Mouse (Mus musculus) retina, adult 2 months (tissue): ENCODE measurements around the gene Ttll2.
"Not testable (repeated sequence)": the region's sequence is repeated elsewhere in the genome, so short reads cannot be mapped to it uniquely, and the experiment has no call there.

Experiments used
- DNase-seq: peaks from one replicate; pipeline ENCODE4 v3.0.0-alpha.2; 2012; ENCODE audit warnings: low read depth, low spot score

Ttll2 gene

DNA sequence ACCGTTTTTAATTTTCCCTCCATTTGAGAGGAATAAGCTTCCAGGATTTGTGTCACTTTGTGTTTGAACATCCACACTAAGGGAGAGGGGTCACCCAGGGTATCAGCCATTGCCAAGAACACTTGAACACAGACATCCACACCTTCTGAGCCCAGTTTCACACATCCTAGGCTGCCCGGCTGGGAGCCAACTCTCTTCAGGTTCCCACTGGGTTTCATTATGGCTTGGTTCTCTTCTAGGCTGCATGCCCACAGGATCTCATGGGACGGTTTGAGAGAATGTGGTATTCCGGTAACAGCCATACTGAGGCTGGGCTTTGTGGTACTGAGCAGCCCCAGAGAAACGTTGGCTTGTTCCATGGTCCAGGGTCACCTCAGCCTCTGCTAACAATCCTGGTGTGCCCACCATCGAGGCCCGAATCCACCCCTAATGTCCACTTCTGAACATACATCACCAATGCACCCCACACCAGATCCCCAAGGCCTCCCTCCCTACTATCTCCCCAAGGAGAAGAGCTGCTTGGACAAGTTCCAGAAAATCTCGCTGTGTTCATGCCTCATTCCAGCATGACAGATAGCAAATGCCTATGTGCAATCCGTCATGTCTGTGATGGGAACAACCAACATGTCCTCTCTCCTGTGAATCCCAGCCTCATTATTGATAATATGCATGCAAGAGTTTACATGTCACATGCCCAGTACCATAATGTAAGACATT is 8.4 kb upstream of the Ttll2 start:
- DNase-seq, result not testable (repeated sequence)

DNA sequence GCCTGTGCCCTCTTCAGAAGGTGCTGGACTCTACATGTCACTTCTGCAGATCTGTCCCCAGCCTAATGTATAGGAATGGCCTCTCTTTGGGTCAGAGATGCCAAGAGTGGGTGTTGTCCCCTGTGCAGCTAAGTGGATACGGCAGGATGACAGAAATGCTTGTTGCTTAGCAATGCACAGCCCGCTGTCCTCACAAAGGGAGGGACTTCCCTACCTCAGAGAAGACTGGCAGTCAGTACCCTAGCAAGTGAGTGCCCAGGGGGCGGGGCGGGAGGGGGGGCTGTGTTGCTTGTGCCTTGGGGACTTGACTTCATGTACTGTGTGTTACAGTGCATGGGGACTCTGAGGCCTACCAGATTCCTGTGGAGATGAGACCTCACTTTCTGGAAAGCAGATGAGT is 7.3 kb upstream of the Ttll2 start:
- not testable (repeated sequence) for DNase-seq

DNA sequence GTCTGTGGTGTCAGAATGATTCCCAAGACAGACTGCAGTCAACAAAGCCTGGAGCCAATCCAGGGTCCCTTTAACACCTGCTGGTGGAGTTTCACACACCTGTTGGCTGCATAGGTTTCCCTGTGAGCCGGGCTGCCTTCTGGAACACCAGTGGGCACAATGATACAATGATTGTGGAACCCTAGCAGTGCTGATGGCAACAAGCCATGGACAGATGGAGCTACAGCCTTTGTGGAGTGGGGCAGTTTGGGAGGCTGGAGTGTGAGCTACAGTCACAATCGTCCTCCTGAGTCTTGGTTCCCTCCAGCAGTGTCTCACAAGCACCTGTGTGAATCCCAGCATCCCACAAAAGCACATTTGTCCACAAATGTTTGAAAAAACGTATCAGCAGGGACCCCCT is 3.7 kb downstream of the Ttll2 start:
- not testable (repeated sequence) for DNase-seq

DNA sequence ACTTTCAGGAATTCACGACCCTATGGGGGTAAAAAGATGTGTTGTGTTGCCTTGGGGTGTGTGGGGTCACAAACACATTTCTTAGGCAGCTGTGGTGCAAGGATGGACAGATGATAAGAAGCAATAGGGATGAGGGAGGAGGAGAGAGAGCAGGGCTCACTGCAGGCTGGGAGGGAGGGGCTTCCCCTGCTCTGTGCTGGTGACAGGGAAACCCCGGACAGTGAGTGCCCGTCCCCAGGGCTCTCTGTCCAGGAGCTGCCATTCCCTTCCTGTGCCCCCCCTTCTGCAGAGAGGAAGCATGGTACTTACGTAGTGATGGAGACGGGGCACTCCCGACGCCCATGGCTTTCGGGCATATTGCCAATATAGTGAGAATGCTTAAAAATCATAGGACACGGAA is 15.1 kb downstream of the Ttll2 start:
- DNase-seq, result not testable (repeated sequence)

DNA sequence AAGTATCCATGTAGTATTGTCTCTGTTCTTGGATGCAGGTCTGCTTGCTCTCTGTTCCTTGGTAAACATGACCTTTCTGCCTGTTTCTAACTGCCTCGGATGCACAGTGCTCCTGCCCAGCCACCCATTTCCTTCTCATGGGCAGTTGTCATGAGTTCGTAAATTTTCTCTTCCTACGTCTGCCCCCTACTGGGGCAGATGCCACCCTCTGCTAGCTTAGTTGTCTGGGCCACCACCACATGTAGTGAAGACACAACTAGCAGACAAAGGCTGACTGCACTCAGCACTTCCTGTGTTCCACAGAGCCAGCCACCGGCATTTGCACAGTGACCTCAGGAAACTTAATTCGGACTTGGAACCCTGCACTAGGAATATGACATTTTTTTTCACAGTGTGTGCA is 19.8 kb downstream of the Ttll2 start:
- DNase-seq, result not testable (repeated sequence)

DNA sequence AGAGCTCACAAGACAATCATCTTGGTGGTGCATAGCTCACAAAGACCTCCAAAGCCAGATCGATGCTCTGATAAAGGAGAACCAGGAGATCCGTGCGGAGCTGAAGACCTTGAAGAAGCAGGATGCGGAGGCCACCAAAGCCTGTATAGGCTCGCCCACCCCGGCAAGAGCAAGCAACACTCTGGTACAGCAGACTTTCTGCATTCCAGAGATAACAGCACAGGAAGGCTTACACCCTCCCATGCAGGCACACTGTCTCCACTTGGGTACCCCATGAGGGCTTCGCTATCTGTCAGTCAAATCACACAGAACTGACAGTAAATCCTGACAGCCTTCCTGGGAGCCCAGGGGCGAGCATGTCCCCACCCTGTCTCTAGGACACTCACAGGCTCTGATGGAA is 26.1 kb downstream of the Ttll2 start:
- not testable (repeated sequence) for DNase-seq

DNA sequence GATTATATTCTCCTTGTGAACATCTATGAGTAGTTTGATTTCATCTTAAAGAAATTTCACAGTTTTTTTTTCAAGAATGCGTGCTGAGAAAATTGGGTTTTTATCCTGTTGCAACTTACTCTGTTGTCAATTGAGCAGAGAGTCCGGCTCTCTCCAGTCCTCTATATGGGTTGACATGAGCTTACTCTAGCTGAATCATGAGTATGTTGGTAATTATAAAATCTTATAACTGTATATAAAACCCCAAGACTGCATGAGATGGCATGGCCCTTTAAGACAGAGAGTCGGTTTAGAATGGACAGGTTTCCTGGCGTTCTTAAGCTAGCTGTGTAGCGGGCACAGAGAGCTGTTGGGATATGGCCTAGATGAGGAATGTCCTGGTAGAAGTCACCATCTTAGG is 28.1 kb downstream of the Ttll2 start, which contains the start of gene Tcp10a:
Gene Tcp10a, plus strand, starts transcription at position 301 of the 400 bp plus-strand sequence.
- DNase-seq, result not testable (repeated sequence)

DNA sequence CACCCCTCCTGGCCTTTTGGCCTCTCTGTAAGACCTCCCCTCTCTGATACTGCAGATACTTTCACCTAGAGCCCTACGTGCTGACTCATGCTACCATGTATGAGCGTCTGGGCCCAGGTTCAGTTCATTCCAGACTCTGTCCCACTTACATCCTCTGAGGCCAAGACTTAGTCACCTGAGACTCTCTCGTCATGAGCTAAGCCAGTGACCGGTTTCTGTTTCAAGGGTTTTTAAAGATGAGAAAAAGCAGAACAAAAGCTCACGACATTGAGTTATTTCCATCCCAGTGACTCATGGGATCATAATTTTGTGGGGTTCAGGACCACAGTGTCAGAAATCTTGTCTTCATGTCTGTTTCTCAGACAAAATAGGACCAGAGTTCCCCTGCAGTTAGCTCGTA is 32.7 kb downstream of the Ttll2 start:
- DNase-seq, result not testable (repeated sequence)

DNA sequence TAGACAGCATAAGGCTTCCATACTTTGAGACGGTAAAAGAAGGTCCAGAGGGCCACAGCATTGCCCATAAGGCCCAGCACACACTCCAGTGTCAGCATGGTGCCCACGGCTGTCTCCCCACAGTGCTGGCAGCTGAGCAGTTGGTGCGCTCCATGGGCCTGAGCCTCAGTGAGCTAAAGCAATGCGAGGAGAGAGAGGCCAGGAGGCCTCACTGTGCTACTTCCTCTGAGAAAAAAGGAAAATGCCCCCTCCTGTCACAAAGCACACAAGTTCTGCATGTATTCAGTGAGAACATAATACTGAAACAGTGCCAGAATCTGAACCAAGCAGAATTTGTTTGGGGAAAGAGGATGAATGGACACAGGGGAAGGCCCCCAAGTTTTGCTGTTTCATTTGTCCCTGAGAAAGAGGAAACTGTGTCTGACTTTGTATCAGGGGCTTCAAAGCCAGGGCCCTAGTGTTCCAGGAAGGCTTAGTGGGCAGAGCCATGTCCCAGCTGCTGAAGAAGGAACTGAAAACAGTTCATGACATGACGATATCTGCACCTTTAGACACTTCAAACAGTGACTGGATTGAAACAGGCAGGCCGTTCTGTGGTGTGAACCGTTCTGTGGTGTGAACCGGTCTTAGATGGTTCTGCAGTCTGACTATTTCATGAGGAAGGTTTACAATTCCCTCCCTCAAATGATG is 36.7 kb downstream of the Ttll2 start:
- DNase-seq, result not testable (repeated sequence)

DNA sequence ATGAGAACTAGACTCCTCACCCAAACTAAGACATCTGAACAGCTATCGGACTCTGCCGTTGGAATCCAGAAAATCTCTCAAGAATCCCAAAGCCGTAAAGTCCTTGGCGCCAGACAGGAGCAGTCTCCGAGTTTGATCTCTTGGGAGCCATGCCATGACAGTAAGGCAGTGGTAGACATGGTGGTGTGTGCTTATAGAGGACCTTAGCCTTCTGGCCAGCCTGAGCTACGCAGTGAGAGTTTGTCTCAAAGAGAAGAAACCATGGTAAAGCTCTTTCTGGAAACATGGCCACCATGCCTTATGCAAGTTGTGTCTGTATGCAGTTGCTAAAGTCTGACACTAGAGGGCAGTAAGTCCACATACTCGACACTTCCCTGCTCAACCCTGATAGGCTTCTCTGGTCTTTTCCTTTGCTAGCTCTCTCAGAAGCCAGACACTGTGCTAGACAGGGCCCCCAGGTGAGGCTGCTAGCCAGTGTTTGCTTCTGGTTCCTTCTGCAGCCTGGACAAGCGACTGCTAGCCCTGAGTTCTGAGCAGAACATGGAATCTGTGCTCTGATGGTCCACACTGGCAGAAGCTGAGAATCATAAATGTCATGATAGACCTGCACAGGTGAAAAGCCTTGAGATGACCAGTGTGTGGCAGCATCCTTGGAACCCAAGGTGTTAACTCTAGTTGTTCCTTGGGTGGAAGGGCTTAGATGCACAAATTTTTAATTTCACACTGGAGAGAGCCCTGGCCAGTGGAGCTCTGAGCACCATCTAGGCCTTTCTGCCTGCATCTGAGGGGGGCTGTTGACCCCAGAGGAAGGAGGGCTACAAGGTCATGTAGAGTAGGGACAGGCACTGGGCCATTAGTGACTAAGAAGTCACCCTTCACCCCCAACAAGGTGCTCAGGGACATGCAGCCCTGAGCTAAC is 46.0 kb downstream of the Ttll2 start:
- not testable (repeated sequence) for DNase-seq
